Mouse (Mus musculus) telencephalon, adult 2 months (tissue): Measurements from ENCODE around the gene Naaladl1.

ENCODE experiments used
- DNase-seq: peaks from one replicate; pipeline ENCODE4 v3.0.0-alpha.2; 2011; ENCODE audit warnings: low read depth, low spot score

Gene Naaladl1

DNA sequence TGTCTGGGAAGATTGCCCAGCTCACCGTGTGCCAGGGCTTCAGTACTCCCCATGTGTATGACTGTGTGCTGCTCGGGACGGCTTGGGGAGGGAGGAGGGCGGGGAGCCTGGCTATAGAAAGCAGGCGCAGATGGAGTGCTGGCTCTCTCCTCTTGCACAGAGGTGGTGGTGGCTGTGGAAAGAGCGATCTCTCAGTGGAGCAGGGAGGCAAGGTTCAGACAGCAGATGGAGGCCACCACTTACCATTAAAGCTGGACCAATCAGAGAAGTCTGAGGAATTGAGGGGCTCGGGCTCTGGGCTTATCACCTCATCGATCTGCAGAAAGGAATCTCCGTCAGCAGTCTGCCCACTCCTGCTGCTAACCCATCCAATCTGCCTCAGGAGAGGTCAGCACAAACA, 23.4 kb upstream of the Naaladl1 start, which contains the start of gene Gm28374:
Gm28374 (minus strand) TSS at position 101 of the 400 bp plus-strand sequence.
- no peak for DNase-seq

DNA sequence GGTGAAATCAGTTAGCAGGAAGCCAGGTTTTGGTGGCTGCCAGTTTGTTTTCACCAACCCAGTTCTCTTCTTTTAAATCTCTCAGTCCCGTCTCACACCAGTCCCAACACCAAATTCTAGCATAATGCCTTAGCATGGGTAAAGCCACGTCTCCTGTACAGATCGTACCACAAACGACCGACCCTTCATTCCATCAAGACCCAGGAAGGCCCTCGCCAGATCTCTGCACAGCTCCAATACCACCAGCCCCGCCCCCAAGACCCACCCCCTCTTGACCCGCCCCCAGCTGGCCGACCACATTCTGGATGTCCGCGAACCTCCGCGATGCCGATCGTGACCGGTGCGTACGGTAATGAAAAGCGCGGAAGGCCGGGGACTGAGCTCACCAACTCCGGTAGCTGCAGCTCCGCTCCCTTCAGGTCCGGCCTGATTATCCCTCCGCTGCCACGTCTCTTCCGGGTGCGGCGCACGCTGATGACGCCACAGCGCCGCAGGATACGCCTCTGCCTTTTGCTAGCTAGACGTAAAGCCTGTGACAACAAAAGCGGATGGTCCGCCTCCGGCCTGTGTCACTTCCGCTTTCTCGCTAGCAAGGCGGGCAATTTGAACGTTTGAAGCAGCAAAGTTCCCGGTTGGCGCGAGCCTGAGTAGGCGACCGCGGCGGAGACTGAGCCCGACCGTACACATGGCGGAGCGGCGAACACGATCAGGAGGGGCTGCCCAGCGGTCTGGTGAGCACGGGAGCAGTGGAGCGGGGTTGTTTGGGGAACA, 20.9 kb upstream of the Naaladl1 start, which contains the start of the genes Zfpl1 and Cdca5:
Zfpl1 (minus strand) TSS at position 479 of the 771 bp plus-strand sequence.
Cdca5 (plus strand) TSS at position 506 of the 771 bp plus-strand sequence.
- DNase-seq = peak; percentile 98

DNA sequence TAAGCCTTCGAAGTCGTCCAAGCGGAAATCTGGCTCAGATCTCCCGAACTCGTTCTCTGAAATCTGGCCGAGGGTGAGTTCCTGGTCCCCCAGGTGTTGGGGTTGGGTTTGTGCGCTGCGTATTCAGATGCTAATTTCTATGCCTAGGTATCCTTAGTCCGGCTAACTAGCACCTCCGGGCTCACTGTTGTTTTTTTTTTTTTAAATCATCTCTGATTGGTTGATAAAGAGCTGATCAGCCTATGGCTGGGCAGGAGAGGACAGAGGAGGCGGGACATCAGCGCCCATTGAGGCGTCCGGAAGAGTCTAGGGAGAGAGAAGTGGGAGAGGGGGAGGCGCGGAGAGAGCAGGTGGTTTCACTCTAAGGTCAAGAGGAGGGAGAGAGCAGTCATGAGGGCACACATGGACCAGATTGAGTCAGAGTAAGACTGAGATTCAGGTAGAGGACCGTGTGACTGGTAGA, 20.1 kb upstream of the Naaladl1 start:
- no peak for DNase-seq

DNA sequence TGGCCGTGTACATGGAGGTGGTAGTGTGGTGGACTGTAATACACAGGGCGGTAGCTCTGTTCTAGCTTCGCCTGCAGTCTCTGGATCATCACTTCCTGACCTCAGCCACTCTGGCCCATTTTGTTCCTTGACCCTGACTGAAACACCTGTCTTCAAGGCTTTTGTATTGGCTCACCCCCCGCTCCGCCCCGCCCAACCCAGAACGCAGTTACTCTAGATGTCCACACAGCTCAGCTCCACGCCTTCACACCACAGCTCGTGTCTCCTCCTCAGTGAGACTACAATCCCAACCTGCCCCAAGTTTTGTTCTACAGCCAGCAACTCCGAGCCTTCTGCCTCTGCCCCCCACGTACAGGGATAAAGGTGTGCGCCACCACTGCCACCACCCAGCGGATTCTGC, 16.7 kb upstream of the Naaladl1 start:
- no peak for DNase-seq

DNA sequence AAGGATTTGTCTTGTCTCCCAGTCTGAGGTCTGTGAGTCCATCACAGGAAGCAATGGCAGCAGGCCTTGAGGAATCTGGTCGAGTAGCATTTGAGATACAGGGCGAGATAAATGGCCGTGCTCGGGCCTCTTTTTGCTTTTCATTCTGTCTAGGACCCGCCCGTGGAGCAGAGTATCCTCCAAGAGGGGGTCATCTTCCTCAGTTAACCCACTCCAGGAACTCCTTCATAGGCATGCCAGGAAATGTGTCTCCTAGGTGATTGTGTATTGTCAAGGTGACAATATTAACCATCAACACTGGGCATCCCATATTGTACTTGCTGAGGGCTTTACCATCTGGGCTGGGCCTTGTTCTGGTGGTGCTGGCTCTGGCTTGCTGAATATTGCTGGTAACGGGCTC, 11.5 kb upstream of the Naaladl1 start, which contains the start of gene AC131692.1:
AC131692.1 (plus strand) TSS at position 301 of the 400 bp plus-strand sequence.
- no peak for DNase-seq

DNA sequence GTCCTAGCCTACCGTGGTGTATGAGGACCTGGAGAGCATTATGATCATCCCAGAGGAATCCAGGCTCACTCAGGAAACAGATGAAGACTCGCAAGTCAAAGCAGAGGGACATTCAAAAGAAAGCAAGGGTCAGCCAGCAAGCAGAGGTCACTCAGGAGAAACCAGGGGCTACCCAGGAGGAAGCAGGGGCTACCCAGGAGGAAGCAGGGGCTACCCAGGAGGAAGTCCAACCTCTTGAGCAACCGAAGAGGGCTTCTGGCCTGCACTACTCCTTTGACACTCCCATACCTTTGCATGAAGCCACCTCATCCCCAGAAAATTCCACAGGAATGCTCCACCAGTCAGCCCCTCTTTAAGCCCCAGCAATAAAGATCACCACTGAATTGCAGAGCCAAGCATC, 7.7 kb upstream of the Naaladl1 start:
- DNase-seq = no peak

DNA sequence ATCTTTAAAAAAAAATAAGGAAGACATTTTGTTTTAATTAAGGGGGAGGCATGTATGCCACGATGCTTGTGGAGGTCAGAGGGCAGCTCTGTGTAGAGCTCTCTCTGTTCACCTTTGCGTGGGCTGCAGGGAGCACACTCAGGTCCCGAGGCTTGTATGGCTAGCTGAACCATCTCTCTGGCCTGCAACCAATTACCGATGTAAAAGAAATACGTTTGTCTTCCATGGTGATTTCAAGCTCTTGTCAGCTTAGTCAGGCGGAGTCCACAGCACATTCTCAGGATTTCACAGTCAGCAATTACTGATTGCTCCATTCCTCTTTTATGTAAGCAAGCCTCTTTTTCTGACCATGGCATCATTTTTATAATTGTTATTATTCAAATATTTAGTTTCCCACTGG, 4.4 kb upstream of the Naaladl1 start:
- no peak for DNase-seq

DNA sequence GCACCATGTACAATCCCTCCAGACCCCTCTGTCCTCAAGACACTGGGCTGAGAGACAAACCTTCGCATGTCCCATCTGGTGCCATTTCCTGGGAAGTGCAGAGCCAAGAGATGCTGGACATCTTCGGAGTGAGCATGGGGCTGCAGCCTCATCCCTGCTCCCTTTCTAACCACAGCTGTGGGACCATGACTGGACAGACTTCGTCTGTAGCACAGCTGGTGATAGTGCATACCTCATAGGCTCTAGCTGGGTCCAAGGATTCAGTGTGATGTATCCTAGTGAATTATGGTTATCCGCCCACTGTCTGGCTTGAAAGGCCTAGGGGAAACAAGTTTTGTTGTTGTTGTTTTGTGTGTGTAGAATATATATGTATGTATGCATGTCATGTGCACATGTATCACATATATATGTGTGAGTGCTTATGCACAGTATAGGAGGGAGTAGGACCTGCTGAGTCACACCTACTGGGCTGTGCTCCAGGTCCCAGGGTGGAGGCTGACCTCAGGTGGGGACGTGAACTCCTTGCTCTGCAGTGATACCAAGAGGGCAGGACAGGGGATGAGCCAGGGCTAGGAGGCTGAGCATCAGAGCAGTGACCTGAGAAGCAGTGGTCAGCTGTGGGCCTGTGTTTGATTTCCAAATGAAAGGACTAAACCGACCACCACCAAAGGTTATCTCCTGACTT, 3.3 kb upstream of the Naaladl1 start:
- no peak for DNase-seq

DNA sequence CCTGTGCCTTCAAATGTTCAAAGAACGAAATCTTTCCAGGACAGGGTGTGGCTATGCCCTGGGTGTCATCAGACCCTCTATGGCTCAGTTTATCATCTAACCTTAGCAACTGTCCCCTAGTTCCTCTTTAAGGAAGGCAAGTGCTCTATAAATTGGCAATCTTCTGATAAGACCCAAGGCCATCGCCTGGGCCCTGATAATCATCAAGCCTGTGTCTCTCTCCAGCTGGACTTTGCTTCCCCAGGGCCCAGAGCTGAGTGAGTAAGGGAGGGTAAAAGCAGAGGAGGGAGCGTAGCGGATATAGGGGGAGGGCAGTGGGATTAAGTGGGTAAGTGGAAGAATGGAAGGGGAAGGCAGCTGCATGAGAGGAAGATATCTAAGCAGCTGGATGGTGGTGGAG, 1.1 kb upstream of the Naaladl1 start:
- no peak for DNase-seq

DNA sequence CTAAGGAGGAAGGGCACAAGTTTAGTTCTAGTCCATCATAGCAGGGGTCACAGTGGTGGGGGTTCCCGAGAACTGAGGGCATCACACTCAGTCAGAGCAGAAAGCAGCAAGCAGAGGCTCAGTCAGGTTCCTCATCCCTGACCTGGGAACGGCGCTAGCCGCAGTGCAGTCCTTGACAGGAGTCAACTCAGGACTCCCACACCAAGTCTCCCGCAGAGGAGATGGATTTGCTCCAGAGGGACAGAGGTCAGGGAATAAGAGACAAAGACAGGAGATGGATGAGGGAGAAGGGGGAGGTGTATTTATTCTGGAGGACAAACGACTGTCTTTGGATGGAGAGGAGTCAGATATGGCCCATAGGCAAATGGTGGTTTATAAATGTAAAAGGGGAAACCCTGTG, 7.5 kb downstream of the Naaladl1 start:
- DNase-seq = no peak

DNA sequence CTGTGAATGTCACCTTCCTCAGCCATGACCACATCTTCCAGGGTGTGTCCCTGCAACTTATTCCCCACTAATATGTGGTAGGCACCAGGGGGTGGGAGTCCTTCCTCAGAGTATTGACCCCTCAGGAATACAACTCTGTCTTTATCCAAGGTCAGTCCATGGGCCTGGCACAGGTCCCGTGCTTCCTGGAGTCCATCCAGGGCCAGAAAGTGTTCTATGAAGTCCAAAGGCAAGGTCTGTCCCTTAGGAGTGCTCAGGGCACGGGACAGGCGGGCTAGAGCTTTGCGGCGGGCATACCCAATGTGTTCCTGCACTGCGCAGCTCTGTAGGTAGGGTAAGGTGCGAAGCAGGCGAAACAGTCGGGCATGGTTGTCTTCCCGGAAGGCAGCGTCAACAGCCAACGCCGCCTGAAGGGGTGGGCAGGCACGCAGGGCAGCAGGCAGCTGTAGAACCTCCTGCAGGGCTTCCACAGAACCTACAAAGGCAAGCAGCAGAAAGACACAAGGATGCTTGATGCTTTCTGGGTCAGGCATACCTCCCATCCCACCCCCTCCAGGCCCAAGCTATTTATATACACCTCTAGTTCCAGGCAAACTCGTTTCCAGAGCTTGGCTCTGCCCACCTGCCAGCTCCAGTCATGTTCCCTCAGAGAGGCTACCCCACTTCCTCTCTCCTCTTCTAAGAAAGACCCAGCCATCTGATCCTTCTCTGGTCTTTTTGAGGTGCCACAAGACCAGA, 10.7 kb downstream of the Naaladl1 start:
- no peak for DNase-seq

DNA sequence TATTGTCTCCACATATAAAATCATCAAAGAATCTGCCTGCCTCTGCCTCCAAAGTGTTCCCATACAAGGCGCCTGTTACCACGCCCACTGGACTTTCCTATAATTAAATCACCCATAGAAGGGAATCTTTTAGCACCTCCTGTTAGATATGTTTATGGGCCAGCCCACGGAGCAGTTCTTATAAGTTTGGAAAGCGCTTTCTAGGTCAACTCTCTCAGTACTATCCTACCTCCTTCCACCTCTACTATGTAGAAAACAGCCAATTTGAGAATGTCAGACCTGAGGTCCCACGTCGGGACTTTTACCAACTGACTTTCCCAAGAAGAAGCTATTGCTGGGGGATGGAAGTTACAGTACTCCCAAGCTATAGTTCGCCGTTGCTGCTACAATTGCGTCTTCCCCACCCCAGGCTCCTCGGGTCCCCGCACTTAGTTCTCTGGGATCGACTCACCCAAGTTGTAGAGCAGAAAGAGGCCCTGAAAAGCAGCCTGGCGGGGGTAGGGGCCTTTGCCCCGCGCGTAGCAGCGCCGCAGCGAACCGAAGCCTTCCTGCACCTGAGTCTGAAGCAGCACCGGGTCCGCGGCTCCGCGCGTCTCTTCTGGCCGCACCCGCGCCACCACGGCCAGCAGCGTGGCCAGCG, 11.9 kb downstream of the Naaladl1 start:
- no peak for DNase-seq

DNA sequence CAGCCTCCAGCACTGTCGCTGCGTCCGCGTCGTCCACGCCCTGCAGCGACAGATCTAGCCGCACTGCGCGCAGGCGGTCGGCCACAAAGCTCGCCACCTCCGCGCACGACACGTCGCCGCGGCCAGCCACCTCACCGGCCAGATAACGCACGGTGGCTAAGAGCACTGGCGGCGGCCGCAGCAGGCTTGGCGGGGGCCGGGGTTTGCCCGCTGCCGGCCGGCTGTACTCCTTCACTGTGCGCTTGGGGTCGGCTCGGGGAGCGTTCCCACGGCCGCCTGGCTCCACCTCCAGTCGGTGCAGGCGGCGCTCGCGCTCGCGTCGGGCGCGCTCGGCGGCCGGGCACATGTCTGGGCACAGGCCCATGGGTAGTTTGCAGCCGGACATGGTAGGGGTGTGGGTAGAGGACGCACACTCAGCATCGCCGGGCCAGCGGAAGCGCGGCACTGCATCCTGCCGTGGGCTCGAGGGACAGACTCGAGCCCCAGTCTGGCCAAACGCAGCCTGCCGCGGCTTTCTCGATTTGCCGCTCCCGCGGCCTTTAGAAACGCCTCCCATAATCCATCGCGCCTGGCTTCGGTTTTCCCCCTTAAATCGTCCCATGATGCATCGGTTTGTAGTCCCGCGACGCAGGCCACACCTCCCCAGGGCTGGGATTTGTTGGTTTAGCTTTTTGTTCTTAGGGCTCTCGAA, 12.5 kb downstream of the Naaladl1 start, which contains the start of gene Sac3d1:
Sac3d1 (minus strand) TSS at position 665 of the 691 bp plus-strand sequence.
- DNase-seq = peak; percentile 97

DNA sequence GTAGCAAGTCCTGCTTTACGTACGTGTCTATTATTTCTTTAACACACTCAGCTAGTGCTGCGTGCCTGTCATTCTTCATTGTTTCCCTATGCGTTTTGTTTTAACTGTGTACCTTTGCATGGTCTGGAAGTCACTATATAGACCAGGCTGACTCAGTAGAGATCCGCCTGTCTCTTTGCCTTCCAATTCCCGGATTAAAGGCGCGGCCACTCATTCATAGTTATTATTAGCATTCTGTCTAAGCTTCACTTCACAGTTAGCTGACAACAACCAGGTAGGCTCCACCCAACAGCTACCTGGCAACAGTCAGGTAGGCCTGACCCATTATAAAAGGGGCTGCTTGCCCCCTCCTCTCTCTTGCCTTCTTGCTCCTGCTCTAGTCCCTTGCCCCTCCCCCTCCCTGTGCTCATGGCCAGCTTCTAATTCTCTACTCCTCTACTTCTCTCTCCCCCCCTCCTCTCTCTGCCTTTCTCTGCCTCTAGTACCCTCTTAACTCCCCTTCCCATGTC, 13.1 kb downstream of the Naaladl1 start:
- no peak for DNase-seq

DNA sequence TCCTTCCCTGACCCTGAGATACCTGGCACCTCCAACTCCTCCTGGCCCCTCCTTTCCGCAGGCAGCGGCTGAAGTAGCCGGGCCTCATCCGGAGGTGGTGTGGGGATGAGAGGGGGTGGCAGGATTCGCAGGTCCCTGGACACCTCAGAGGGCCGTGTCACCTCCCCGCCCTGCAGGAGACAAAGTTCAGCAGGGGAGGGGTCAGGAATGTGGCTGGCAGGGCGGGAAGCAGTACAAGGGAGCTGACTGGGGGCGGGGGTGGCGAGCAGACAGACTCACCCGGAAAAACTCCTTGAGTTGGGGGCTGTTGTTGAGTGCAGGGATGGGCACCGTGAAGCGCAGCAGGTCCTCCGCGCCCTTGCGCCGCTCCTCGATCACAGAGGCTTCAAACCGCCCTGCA, 16.2 kb downstream of the Naaladl1 start:
- DNase-seq = no peak

DNA sequence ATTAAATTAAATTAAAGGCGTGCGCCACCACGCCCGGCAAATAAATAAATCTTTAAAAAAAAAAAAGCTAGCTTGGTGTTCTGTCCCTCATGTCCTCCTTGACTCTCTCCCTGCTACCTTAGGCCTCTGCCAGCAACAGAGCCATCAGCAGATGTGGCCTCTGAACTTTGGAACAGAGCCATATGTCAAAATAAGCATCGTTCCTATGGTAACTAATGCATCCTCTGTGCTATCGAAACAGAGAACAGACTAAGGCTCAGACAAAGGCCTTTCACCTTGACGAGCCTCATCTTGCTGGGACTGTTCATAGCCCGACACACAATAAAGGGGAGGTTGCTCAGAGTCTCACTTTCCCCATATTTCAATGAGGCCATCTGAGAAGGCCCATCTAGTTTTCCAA, 17.7 kb downstream of the Naaladl1 start:
- DNase-seq = no peak

DNA sequence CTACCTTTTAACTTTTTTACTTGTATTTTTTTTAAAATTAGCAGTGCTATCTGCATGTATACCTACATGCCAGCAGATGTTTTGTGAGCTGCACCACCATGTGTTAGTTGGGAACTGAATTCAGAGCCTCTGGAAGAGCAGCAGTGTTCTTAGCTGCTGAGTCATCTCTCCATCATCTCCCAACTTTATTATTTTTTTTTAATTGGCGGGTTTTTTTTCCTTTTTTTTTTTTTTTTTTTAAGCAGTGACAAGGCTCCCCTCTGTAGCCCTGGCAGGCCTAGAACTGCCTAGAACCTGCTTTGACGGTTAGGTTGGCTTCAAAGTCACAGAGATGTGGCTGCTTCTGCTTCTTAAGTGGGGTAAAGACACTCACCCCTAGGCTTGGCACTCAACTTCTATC, 19.3 kb downstream of the Naaladl1 start:
- DNase-seq = no peak

DNA sequence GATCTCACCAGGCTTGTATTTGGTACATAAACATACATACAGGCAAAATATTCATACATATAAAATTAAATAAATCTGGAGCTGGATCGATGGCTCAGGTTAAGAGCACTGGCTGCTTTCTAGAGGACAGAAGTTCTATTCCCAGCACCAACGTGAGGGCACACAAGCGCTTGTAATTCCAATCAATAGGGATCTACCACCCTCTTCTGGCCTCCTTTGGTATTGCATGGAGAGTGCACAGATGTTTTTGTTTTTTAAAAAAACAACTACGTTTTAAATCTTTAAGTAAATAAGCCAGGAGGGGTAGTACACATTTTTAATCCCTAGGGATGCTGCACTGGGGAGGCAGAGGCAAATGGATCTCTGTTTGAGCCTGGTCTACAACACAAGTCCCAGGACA, 20.7 kb downstream of the Naaladl1 start:
- no peak for DNase-seq

DNA sequence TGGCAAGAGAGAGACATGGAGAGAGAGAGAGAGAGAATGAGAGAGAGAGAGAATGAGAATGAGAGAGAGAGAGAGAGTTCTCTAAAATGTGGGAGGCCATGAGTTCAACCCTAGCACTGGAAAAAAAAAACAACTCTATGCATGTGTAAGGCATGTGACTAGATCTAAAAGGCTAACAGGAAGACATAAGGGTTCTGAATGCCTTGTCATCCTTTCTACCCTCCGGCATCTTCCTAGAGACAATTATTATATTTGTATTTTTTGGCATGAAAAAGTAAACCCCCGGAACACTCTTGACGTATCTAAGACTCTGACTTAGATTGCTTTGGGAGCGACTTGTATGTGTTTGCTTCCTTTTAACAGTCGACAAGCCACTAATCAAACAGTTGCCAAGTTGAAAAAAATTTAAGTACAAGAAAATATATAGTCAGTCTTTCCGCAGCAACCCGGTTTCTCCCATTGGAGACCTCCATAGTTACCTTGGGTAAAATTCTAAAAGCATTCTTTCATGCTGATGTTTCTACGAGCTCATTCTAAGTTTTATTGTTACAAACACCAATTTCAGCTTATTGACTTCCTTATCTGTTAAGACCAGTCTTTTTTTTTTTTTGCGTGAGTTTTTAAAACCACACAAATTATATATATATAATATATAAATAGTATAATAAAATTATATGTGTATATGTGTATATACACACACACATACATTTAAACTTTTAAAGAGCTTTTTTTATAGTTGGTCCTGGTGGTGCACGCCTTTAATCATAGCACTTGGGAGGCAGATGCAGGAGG, 21.4 kb downstream of the Naaladl1 start:
- DNase-seq = no peak
